Mouse (Mus musculus): ENCODE data around the gene Map6. TPM values are rescaled to one million over a fixed set of nuclear protein-coding genes. Genes with fewer than 3 reads are reported as not detected.

The Map6 gene
- polyA plus RNA-seq, 1 experiment, result 0.12 TPM

DNA sequence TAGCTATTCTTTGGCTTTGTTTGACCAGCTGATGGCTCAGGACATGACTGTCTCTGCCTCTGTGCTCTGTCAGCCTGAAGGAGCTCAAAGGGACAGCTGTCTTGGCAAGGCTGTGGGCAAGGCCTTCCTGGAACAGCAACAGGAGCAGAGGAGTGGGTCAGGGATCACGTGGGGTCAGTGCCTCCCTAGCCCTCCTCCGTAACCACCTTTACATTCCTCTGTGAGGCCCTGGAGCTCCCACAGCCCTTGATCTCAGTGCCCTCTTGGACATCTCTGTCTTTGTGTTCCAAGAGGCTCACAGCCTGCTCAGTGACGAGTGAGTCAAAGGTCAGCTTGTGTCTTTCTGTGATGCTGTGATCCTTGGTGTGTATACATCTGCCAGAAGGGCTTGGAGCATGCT lies 39.4 kb downstream of the Map6 start:
- peak overlapping the region; percentile 4 for H3K4me3 ChIP-seq (replicated peaks)
- H3K9me3 ChIP-seq, result no peaks in the 10 kb centered on the region
- peaks cover 37% of the 10 kb centered on the region for H3K4me1 ChIP-seq
- no peaks in the 10 kb centered on the region for H3K36me3 ChIP-seq (replicated peaks; ENCODE audit: low read length)
- TF ChIP-seq FLI1 (IDR thresholded peaks at IDR 0.05; ENCODE audit: low read length) (no peak), GATA1 (IDR thresholded peaks at IDR 0.05; ENCODE audit: borderline replicate concordance, low read length) (no peak)
- peaks cover 66% of the 10 kb centered on the region for H3K27me3 ChIP-seq (replicated peaks)

DNA sequence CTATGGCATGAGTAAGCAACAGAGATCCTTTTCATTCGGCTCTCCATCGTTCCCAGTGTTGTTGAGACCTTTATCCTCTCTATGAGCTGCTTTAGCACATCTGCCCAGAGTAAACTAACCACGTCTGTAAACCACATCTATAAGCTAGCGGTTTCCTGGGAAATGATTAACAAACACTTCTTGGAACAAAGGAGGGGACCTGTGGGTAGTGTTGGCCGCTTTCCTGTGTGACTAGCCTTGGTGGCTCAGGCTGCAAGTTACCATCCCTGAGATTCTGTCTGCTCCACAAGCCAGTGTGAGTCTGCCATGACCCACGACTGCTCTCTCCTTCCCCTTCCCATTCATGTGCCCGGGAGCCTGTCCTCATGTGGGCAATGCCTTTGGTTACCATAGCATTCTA lies 44.2 kb downstream of the Map6 start:
- H3K36me3 ChIP-seq (replicated peaks; ENCODE audit: low read length), result no peaks in the 10 kb centered on the region

DNA sequence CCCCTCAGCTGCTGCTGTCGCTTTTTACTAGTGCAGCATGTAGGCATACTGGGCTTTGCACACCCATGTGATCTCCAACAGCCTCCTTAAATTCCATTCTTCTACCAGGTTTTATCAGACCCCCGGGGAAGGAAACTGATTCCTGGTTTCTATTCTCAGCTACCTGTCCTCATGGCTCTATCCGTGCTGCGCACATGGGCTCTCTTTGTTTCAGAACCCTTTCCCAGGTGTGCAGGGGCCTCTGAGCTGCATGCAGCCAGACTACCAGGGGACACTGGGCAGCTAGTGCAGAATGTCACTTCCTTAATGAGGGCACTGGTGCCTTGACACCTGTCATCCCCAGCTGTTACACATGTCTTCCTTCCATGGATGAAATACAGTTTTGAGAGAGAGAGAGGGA lies 44.8 kb downstream of the Map6 start:
- Histone ChIP-seq H3K4me3 (replicated peaks) (no peak overlapping the region), H3K27me3 (replicated peaks) (peaks cover 78% of the 10 kb centered on the region), H3K4me1 (peaks cover 26% of the 10 kb centered on the region), H3K36me3 (replicated peaks; ENCODE audit: low read length) (no peaks in the 10 kb centered on the region), H3K9me3 (no peaks in the 10 kb centered on the region)
- no peak for TF ChIP-seq FLI1 (IDR thresholded peaks at IDR 0.05; ENCODE audit: low read length)
- TF ChIP-seq GATA1 (IDR thresholded peaks at IDR 0.05; ENCODE audit: borderline replicate concordance, low read length), result no peak

More for the DNA sequence above, 44.2 kb downstream of the Map6 start:
- Histone ChIP-seq H3K27me3 (replicated peaks) (peaks cover 78% of the 10 kb centered on the region), H3K4me1 (peaks cover 33% of the 10 kb centered on the region), H3K4me3 (replicated peaks) (peak overlapping the region; percentile 70), H3K9me3 (no peaks in the 10 kb centered on the region)
- TF ChIP-seq GATA1 (IDR thresholded peaks at IDR 0.05; ENCODE audit: borderline replicate concordance, low read length), result no peak

DNA sequence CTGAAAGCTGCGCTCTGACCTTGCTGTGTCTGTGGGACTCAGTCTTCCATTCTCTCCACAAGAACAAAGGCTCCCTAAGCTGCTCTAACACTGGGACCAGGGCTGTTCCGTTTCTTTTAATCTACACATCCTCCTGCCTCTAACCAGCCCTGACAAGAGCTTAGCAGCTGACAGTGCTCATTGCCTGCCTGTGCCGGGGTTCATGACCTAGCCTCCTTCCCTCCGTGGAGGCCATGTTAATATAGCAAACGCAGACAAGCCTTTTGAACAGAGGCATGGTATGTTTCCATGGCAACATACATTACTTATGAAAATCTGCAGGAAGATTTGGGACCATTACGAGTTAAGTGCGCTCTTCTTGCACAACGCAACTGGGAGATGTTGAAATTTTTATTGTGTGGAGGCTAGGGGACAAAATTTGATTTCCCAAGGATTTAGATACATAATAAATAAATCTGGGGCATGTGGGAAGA lies 45.5 kb downstream of the Map6 start:
- H3K9me3 ChIP-seq, result no peaks in the 10 kb centered on the region
- no peak overlapping the region for H3K4me3 ChIP-seq (replicated peaks)
- peaks cover 81% of the 10 kb centered on the region for H3K27me3 ChIP-seq (replicated peaks)
- H3K4me1 ChIP-seq, result peaks cover 20% of the 10 kb centered on the region
- no peak for TF ChIP-seq FLI1 (IDR thresholded peaks at IDR 0.05; ENCODE audit: low read length)
- no peaks in the 10 kb centered on the region for H3K36me3 ChIP-seq (replicated peaks; ENCODE audit: low read length)

DNA sequence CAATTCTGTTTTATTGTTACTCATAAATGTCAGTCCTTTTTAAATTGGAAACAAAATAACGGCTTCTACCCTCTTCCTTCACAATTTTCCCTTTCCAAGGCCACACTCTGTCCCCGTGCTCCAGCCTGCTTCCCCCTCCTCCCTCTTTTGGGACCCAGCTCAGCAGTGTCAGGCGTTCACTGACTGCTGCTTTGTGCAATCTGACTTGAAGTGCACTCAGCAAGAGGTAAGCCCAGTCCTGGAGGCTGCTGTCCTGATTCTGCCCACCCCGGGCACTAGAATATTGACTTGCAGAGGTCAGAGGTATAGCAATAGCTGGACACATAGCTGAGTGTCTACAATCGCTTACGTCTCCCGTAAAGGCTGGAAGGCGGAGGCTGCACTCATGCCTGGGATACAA lies 46.0 kb downstream of the Map6 start:
- TF ChIP-seq GATA1 (IDR thresholded peaks at IDR 0.05; ENCODE audit: borderline replicate concordance, low read length) (no peak), FLI1 (IDR thresholded peaks at IDR 0.05; ENCODE audit: low read length) (no peak)
- H3K4me1 ChIP-seq, result peaks cover 14% of the 10 kb centered on the region
- H3K4me3 ChIP-seq (replicated peaks), result no peak overlapping the region
- H3K36me3 ChIP-seq (replicated peaks; ENCODE audit: low read length), result no peaks in the 10 kb centered on the region
- H3K27me3 ChIP-seq (replicated peaks), result peaks cover 85% of the 10 kb centered on the region
- no peaks in the 10 kb centered on the region for H3K9me3 ChIP-seq

DNA sequence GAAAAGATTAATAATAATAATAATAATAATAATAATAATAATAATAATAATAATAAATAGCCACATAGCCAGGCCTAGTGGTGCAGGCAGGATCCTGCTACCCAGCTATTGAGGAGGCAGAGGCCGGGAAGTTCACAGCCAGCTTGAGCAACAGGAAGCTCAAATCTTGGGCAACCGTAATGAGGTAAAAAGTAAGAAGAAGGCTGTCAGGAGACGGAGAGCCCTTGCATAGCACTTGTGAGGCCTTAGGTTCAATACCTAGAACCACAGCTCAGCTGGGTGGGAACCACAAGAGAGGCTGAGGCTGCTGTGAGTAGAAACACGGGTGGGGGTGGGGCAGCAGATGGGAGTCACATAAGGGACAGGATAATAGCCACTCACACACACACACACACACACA lies 47.3 kb downstream of the Map6 start:
- H3K27me3 ChIP-seq (replicated peaks), result peaks cover 89% of the 10 kb centered on the region
- no peak for TF ChIP-seq GATA1 (IDR thresholded peaks at IDR 0.05; ENCODE audit: borderline replicate concordance, low read length)
- no peak for TF ChIP-seq FLI1 (IDR thresholded peaks at IDR 0.05; ENCODE audit: low read length)
- H3K4me1 ChIP-seq, result peaks cover 12% of the 10 kb centered on the region
- no peaks in the 10 kb centered on the region for H3K36me3 ChIP-seq (replicated peaks; ENCODE audit: low read length)
- H3K4me3 ChIP-seq (replicated peaks), result no peak overlapping the region
- no peaks in the 10 kb centered on the region for H3K9me3 ChIP-seq

DNA sequence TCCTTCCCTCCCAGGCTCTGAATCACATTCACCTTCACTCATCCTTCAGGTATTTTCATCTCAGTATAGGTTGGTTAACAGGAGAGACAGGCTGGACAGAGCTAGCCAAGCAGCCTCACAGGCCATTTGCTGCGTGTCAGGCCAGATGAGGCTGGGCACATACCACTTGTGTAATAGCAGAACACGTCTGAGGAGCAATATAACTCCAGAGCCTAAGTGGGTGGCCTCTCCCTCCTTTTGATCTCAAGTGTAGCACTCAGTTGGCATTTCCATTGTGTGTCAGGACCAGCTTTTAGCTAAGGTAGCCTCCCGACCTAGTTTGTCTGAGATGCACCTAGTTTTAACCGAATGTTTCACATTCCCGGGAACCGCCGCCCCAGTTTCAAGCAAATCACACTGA lies 49.0 kb downstream of the Map6 start:
- no peaks in the 10 kb centered on the region for H3K9me3 ChIP-seq
- peaks cover 96% of the 10 kb centered on the region for H3K27me3 ChIP-seq (replicated peaks)
- H3K4me1 ChIP-seq, result peaks cover 12% of the 10 kb centered on the region
- H3K36me3 ChIP-seq (replicated peaks; ENCODE audit: low read length), result no peaks in the 10 kb centered on the region
- TF ChIP-seq GATA1 (IDR thresholded peaks at IDR 0.05; ENCODE audit: borderline replicate concordance, low read length) (no peak), FLI1 (IDR thresholded peaks at IDR 0.05; ENCODE audit: low read length) (no peak)
- no peak overlapping the region for H3K4me3 ChIP-seq (replicated peaks)

DNA sequence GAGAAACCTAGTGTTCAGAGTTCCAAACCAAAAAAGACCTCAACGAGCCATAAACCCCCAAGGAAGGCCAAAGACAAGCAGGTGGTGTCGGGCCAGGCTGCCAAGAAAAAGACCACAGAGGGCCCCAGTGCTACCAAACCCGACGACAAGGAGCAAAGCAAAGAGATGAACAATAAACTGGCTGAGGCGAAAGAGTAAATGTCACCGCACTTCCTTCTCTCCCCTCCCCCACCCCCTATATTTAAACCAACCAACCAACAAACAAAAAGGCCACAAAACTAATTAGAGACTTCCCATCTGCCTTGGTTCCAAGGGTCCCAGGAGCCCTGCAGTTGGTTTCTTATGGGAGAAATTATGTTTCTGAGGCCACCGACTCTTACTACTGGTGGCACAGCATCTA lies 50.2 kb downstream of the Map6 start:
- Histone ChIP-seq H3K4me1 (no peaks in the 10 kb centered on the region; the same call in 1 of the 2 replicates), H3K4me3 (replicated peaks) (no peak overlapping the region)
- TF ChIP-seq GATA1 (IDR thresholded peaks at IDR 0.05; ENCODE audit: borderline replicate concordance, low read length) (no peak), FLI1 (IDR thresholded peaks at IDR 0.05; ENCODE audit: low read length) (no peak)

DNA sequence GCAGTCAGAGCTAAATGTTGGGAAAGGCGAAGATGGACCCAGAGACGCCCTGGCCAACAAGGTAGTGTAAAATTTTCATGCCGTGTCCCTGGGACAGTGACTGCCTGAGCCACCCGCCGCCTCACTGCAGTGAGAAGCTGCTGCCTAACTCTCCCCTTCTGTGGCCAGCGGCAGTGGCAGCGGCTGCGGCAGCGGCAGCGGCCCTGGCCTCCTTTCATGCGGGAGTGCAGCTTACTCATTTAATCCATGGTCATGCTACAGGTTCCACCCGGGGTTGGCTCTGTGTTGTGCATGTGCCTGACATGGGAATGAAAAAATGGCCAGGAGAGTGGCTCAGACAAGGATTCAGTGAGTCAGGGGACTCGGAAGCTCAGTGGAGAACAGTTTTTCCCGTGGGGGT lies 53.3 kb downstream of the Map6 start:
- Histone ChIP-seq H3K36me3 (replicated peaks; ENCODE audit: low read length) (no peaks in the 10 kb centered on the region), H3K9me3 (no peaks in the 10 kb centered on the region), H3K4me1 (no peaks in the 10 kb centered on the region), H3K4me3 (replicated peaks) (no peak overlapping the region), H3K27me3 (replicated peaks) (peaks cover 94% of the 10 kb centered on the region)
- TF ChIP-seq FLI1 (IDR thresholded peaks at IDR 0.05; ENCODE audit: low read length) (no peak), GATA1 (IDR thresholded peaks at IDR 0.05; ENCODE audit: borderline replicate concordance, low read length) (no peak)

More for the DNA sequence above, 50.2 kb downstream of the Map6 start:
- no peaks in the 10 kb centered on the region for H3K36me3 ChIP-seq (replicated peaks; ENCODE audit: low read length)
- peaks cover 96% of the 10 kb centered on the region for H3K27me3 ChIP-seq (replicated peaks)
- no peaks in the 10 kb centered on the region for H3K9me3 ChIP-seq

DNA sequence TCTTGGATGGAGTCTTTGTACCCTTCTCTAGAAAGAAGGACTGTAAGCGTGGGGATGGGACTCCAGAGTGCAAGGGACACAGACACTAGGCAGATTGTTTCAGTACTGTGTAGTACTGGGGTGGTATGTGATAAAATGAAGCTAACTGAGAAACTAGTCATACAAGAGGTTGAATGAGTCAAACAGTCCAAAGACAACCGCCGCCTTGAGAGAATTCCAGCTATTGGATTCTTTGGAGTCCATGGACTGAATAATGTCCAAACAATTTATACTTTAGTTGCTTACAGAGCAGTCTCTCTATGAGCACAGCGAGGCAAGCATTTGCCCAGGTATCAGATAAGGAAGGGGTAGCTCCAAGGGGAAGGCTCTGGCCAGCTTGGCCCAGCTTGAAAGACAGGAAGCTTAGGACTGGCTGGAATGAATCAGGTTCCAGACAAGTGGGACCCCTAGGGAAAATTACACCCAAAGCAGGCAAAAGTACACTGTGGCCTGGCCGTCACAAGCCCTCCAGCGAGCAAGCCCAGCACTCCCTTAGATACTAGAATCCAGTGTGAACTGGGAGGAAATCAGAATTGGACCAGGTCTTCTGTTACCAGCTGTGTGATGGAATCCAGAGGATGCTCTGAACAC lies 55.6 kb downstream of the Map6 start:
- Histone ChIP-seq H3K4me3 (replicated peaks) (no peak overlapping the region), H3K27me3 (replicated peaks) (peaks cover 94% of the 10 kb centered on the region), H3K36me3 (replicated peaks; ENCODE audit: low read length) (no peaks in the 10 kb centered on the region), H3K4me1 (no peaks in the 10 kb centered on the region), H3K9me3 (no peaks in the 10 kb centered on the region)
- no peak for TF ChIP-seq FLI1 (IDR thresholded peaks at IDR 0.05; ENCODE audit: low read length)
- TF ChIP-seq GATA1 (IDR thresholded peaks at IDR 0.05; ENCODE audit: borderline replicate concordance, low read length), result no peak

DNA sequence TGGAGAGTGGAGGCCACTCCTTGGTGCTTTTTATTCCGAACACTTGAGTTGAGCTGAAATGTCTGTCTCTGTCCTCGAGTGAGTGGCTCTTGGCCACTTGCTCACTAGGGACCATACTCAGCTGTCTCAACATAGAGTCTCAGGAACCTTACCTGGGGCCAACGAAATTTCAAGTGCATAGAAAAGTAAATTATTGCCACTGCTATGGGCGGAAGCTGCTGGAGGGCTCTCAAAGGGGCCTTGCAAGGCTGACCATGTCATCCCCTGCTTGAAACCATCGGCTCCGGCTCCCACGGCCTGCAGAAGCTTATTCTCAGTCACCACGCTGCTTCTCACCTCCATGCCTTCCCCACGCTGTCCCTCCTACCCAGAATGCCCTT lies 56.1 kb downstream of the Map6 start:
- Histone ChIP-seq H3K36me3 (replicated peaks; ENCODE audit: low read length) (no peaks in the 10 kb centered on the region), H3K4me1 (no peaks in the 10 kb centered on the region), H3K4me3 (replicated peaks) (no peak overlapping the region), H3K27me3 (replicated peaks) (peaks cover 94% of the 10 kb centered on the region), H3K9me3 (no peaks in the 10 kb centered on the region)
- TF ChIP-seq GATA1 (IDR thresholded peaks at IDR 0.05; ENCODE audit: borderline replicate concordance, low read length), result no peak
- TF ChIP-seq FLI1 (IDR thresholded peaks at IDR 0.05; ENCODE audit: low read length), result no peak

Measured in megakaryocyte, embryonic 14.5 days (primary cell).